Mouse (Mus musculus) intestine, embryonic 16.5 days (tissue): ENCODE results near the gene Gm28778. TPM values are rescaled to one million over a fixed set of nuclear protein-coding genes. Genes with fewer than 3 reads are reported as not detected.
"Not testable (repeated sequence)": the region's sequence is repeated elsewhere in the genome, so short reads cannot be mapped to it uniquely, and the experiment has no call there.

Experiments used
- ATAC-seq: fragments of 200-750 bp; cut with Nextera tagmentation; 2 replicates; pipeline ENCODE4 v1.8.0; 2017; ENCODE audit warnings: moderate TSS enrichment, moderate library complexity
- H3K27ac ChIP-seq: fragments of 300-500 bp; sonication (generic); 2 replicates; pipeline ENCODE4 v1.5.1; 2014; ENCODE audit warnings: mild to moderate bottlenecking, low read length
- H3K27me3 ChIP-seq: fragments of 300-500 bp; sonication (generic); replicated peaks from 2 replicates; pipeline ENCODE4 v1.6.1; 2014; ENCODE audit warnings: low read length, control low read depth, mixed read lengths; ENCODE audit not compliant: control insufficient read depth, insufficient read depth
- H3K36me3 ChIP-seq: fragments of 300-500 bp; sonication (generic); 2 replicates; pipeline ENCODE4 v1.6.1; 2014; ENCODE audit warnings: low read length, control low read depth; ENCODE audit not compliant: control insufficient read depth, insufficient read depth
- H3K4me1 ChIP-seq: fragments of 300-500 bp; sonication (generic); 2 replicates; pipeline ENCODE4 v1.6.1; 2014; ENCODE audit warnings: low read length, control low read depth, mixed read lengths; ENCODE audit not compliant: control insufficient read depth, insufficient read depth
- H3K4me2 ChIP-seq: fragments of 300-500 bp; sonication (generic); 2 replicates; pipeline ENCODE4 v1.6.1; 2014; ENCODE audit warnings: low read depth, low read length, control low read depth
- H3K4me3 ChIP-seq: fragments of 300-500 bp; sonication (generic); 2 replicates; pipeline ENCODE4 v1.5.1; 2014; ENCODE audit warnings: mild to moderate bottlenecking, low read length
- H3K9ac ChIP-seq: fragments of 300-500 bp; sonication (generic); 2 replicates; pipeline ENCODE4 v1.6.1; 2014; ENCODE audit warnings: low read depth, low read length
- H3K9me3 ChIP-seq: fragments of 300-500 bp; sonication (generic); 2 replicates; pipeline ENCODE4 v1.6.1; 2016; ENCODE audit warnings: low read length, control low read depth; ENCODE audit not compliant: control insufficient read depth
- WGBS: fragments of 180-500 bp; shearing (Covaris S2); extraction: QIAGEN DNeasy Blood & Tissue Kit; methylation state at CpG from one replicate; pipeline ENCODE4 v1.1.7; 2014; 5-methylcytosine and 5-hydroxymethylcytosine counted together
- polyA plus RNA-seq: library from polyadenylated mRNA; unstranded; fragments of >200 nt; fragmentation: Nextera tagmentation; extraction: Ambion mirVana; gene quantifications from 2 replicates; pipeline ENCODE4 v1.2.1, GENCODE M21; 2015

Gene Gm28778
- polyA plus RNA-seq, 1 experiment from 2014 or later, result not detected

GRCm38 (mm10) chr1:53323254-53323653 is 26.3 kb downstream of the Gm28778 start:
- peak; percentile 76 for ATAC-seq
- no peak overlapping the region for H3K27ac ChIP-seq
- H3K4me2 ChIP-seq, result no peak overlapping the region
- H3K36me3 ChIP-seq, result peaks cover under 1% of the 10 kb centered on the region; the same call in 1 of the 2 replicates
- 80% methylated on average over 5 of the region's 5 CpGs for WGBS
- H3K4me1 ChIP-seq, result no peaks in the 10 kb centered on the region
- H3K9ac ChIP-seq, result no peak overlapping the region
- H3K4me3 ChIP-seq, result no peak overlapping the region
- no peaks in the 10 kb centered on the region for H3K9me3 ChIP-seq
- H3K27me3 ChIP-seq, result no peaks in the 10 kb centered on the region

DNA sequence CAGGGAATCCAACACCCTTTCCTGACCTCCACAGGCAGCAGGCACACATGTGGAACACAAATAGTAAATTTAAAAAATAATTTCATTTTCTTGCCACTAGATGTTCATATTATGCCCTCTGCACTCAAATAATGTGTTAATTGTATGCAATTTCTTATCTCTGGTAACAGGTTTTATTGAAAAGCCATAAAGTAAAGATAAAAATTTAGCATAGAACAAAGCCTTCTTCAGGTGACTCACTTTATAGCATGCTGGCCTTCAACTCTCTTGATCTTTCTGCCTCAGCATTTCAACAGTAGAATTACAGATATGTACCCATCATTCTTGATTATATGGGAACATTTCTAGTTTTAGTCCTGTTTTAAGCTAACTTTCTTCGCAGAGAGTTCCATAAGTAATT is 27.4 kb downstream of the Gm28778 start:
- peak; percentile 64 for ATAC-seq
- Histone ChIP-seq H3K9me3 (no peaks in the 10 kb centered on the region), H3K27ac (no peak overlapping the region), H3K27me3 (no peaks in the 10 kb centered on the region), H3K9ac (no peak overlapping the region), H3K4me2 (no peak overlapping the region), H3K4me3 (no peak overlapping the region), H3K4me1 (no peaks in the 10 kb centered on the region), H3K36me3 (no peaks in the 10 kb centered on the region; the same call in 1 of the 2 replicates)
- WGBS, result 76% methylated on average over 1 of the region's 1 CpGs

- WGBS, result 83% methylated on average over 5 of the region's 5 CpGs
- H3K27me3 ChIP-seq, result no peaks in the 10 kb centered on the region
- H3K4me3 ChIP-seq, result no peak overlapping the region
- H3K4me1 ChIP-seq, result no peaks in the 10 kb centered on the region
- no peak overlapping the region for H3K27ac ChIP-seq
- no peaks in the 10 kb centered on the region; the same call in 1 of the 2 replicates for H3K36me3 ChIP-seq
- no peak overlapping the region for H3K9ac ChIP-seq
- ATAC-seq, result peak; percentile 58; the same call in 1 of the 2 replicates
- H3K4me2 ChIP-seq, result no peak overlapping the region
- H3K9me3 ChIP-seq, result no peaks in the 10 kb centered on the region
Measured at GRCm38 (mm10) chr1:53324827-53325494, 28.1 kb downstream of the Gm28778 start.

- WGBS, result 61% methylated on average over 5 of the region's 5 CpGs
- ATAC-seq, H3K36me3 ChIP-seq: not testable (repeated sequence)
Measured at GRCm38 (mm10) chr1:53333527-53333926, 36.6 kb downstream of the Gm28778 start.

GRCm38 (mm10) chr1:53335465-53335864 is 38.6 kb downstream of the Gm28778 start:
- Histone ChIP-seq H3K9ac (no peak overlapping the region), H3K27ac (no peak overlapping the region), H3K4me2 (no peak overlapping the region), H3K4me3 (no peak overlapping the region), H3K36me3 (no peaks in the 10 kb centered on the region), H3K27me3 (no peaks in the 10 kb centered on the region), H3K4me1 (no peaks in the 10 kb centered on the region), H3K9me3 (no peaks in the 10 kb centered on the region)
- ATAC-seq, result no peak

More at GRCm38 (mm10) chr1:53333527-53333926, 36.6 kb downstream of the Gm28778 start:
- not testable (repeated sequence) for H3K4me1 ChIP-seq, H3K27me3 ChIP-seq, H3K4me3 ChIP-seq, H3K27ac ChIP-seq, H3K4me2 ChIP-seq, H3K9me3 ChIP-seq, H3K9ac ChIP-seq

- peaks cover 10% of the 10 kb centered on the region; the same call in 1 of the 2 replicates for H3K36me3 ChIP-seq
- not testable (repeated sequence) for H3K9ac ChIP-seq, H3K4me1 ChIP-seq, H3K9me3 ChIP-seq, ATAC-seq, H3K27me3 ChIP-seq, H3K4me2 ChIP-seq, H3K4me3 ChIP-seq, H3K27ac ChIP-seq
- WGBS, result 71% methylated on average over 2 of the region's 2 CpGs
Measured at GRCm38 (mm10) chr1:53337403-53337802, 40.5 kb downstream of the Gm28778 start.

GRCm38 (mm10) chr1:53341071-53341470 is 44.2 kb downstream of the Gm28778 start:
- H3K4me1 ChIP-seq, result no peaks in the 10 kb centered on the region
- no peak overlapping the region for H3K4me2 ChIP-seq
- no peak overlapping the region for H3K9ac ChIP-seq
- 99% methylated on average over 2 of the region's 2 CpGs for WGBS
- H3K36me3 ChIP-seq, result peaks cover 12% of the 10 kb centered on the region; the same call in 1 of the 2 replicates
- no peak overlapping the region for H3K27ac ChIP-seq
- no peak overlapping the region for H3K4me3 ChIP-seq
- ATAC-seq, result no peak
- no peaks in the 10 kb centered on the region for H3K27me3 ChIP-seq
- no peaks in the 10 kb centered on the region for H3K9me3 ChIP-seq

- peak; percentile 100 for ATAC-seq
- Histone ChIP-seq H3K4me3 (peak within 1 kb of the TSS; percentile 87), H3K4me1 (peaks cover 6% of the 10 kb centered on the region), H3K27me3 (no peaks in the 10 kb centered on the region), H3K9ac (peak within 1 kb of the TSS; percentile 95), H3K4me2 (peak within 1 kb of the TSS; percentile 53), H3K36me3 (peaks cover 3% of the 10 kb centered on the region; the same call in 1 of the 2 replicates), H3K27ac (peak within 1 kb of the TSS; percentile 80), H3K9me3 (no peaks in the 10 kb centered on the region)
- WGBS, result under 1% methylated on average over 44 of the region's 44 CpGs
Measured at GRCm38 (mm10) chr1:53352327-53353261, 55.7 kb downstream of the Gm28778 start, which contains the start of the genes Asdurf, Gm28551 and Asnsd1. Asdurf (minus strand) TSS chr1:53352619. Gm28551 (minus strand) TSS chr1:53352667. Asnsd1 (minus strand) TSS chr1:53352752.

DNA sequence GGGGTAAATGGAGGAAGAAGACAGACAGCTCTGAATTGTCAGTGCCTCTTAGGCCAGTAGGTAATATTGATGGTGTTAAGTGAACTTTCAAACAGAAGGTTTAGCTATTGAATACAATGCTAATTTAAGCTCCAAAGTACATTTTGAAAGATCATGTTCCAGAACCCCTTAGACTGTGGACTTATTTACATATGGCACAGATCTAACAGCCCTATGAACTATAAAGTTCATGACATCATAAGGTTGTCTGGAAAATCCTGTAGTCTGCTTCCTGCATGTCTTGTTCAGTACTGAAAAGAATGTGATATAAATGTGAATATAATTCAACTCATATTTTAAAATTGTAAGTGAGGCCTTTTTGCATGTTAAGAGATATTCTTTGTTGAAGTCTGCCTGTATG is 62.1 kb downstream of the Gm28778 start:
- no peak overlapping the region for H3K4me3 ChIP-seq
- H3K27ac ChIP-seq, result no peak overlapping the region
- ATAC-seq, result peak; percentile 86
- no peak overlapping the region for H3K9ac ChIP-seq
- no peaks in the 10 kb centered on the region for H3K4me1 ChIP-seq
- H3K4me2 ChIP-seq, result no peak overlapping the region
- no peaks in the 10 kb centered on the region for H3K9me3 ChIP-seq
- H3K27me3 ChIP-seq, result no peaks in the 10 kb centered on the region
- no peaks in the 10 kb centered on the region for H3K36me3 ChIP-seq
